Mouse (Mus musculus) megakaryocyte, embryonic 14.5 days (primary cell): Measurements from ENCODE around the gene Zranb1.

Experiments used
- FLI1 ChIP-seq: IDR thresholded peaks from 2 replicates; pipeline ENCODE4 v1.6.1; 2012; ENCODE audit warnings: low read length, inconsistent platforms, mixed read lengths
- GATA1 ChIP-seq: IDR thresholded peaks from 3 replicates; pipeline ENCODE4 v1.6.1; 2012; ENCODE audit warnings: mixed read lengths, low read length, inconsistent platforms, borderline replicate concordance

- no peak for TF ChIP-seq GATA1
- TF ChIP-seq FLI1, result no peak
Observed at GRCm38 (mm10) chr7:132934743-132935142, 3.8 kb downstream of the Zranb1 start.
